Mouse (Mus musculus): ENCODE data around the gene Cdr2l.
A peak's percentile ranks its signal among the peaks of the same experiment; 100 is the strongest.

Gene Cdr2l

DNA sequence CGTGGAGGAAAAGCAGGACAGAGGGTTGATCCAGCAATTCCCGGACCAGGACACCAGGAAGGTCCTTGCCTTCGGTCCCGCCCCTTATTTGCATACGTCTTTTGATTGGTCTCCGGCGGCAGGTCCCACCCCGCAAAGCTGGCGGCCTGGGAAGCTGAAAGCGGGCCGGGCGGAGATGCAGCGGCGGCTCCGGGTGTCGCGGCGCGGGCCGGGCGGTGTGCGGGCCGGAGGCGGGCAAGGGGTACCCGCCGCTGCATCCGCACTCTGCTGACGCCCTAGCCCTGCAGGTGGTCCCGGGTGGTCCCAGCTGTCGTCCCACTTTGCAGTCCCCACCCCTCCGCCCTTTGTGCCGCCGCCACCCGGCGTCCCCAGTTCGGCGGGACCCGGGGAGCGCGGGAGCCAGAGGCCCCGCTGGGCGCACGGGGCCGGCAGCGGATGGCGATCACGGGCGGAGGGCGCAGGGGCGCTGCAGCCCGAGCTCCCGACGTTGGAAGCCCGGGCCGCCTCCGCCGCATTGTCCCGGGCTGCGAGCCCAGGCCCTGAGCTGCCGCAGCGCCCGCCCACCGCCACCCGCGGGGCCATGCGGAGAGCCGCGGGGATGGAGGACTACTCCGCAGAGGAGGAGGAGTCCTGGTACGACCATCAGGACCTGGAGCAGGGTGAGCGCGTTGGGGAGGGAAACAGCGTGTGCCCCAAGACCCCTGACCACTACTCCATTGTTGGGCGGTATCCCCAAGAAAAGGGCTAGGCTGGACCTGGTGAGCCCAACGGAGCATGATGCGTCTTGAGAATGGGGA, at the start of gene Cdr2l:
Gene Cdr2l, plus strand, starts transcription at position 174 of the 797 bp plus-strand sequence.
- peak; percentile 92 for DNase-seq (ENCODE audit: extremely low spot score)

DNA sequence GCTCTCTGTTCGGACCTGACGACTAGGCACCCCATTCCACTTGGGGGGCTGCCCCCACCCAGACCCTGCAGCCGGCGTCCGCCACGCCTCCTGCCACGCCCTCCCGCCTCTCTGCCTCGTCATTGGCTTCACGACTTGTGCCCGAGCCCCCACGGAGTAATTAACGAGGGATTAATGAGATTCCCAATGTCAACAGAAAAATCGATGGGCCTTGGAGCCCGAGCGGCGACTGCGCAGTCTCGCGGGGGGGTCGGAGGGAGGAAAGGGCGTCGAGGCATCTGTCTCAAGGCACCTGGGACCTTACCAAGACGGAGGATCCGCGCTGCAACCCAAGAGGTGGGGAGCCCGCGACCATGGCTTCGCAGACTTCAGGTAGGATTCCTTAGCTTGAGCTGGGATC, 47.2 kb upstream of the Cdr2l start, which contains the start of gene Otop3:
Gene Otop3, plus strand, starts transcription at position 201 of the 400 bp plus-strand sequence.
- DNase-seq (ENCODE audit: extremely low spot score), result no peak

DNA sequence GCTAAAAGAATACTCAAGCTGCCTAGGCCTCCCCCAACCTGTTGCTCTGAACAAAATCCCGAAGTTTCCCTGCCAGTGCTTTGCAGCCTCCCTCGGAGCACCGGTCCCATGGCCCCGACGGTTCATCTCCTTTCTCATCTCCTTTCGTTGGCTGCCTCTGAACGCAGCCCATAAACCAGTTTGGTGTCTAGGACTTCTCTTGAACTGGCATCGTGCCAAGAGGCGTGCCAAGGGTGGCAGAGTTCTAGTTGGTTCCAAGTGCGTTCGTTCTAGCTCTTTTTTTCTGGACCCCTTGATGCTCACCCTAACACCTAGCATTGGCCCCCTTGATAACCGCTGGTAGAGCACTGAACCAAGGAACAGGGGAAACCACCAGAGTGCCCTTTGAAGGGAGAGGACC, 46.5 kb upstream of the Cdr2l start:
- no peak for DNase-seq (ENCODE audit: extremely low spot score)

DNA sequence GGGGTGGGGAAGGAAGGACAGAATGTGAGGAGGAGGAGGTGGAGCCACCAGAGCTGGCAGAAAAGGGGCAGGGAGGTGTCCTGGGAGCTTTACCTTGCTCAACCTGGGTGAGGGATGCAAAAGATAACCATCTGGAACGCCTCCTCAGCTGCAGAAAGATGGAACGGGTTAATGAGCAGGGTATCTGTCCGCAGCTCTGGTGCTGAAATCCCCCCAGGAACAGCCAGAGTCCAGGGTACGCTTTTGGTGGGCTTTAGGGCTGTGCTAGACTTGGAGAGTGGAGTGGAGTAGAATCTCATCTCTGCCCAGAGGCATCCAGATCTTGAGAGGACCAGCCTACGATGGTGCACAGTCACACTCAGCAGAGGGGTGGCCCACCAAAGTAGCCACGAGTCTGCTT, 45.6 kb upstream of the Cdr2l start:
- no peak for DNase-seq (ENCODE audit: extremely low spot score)

DNA sequence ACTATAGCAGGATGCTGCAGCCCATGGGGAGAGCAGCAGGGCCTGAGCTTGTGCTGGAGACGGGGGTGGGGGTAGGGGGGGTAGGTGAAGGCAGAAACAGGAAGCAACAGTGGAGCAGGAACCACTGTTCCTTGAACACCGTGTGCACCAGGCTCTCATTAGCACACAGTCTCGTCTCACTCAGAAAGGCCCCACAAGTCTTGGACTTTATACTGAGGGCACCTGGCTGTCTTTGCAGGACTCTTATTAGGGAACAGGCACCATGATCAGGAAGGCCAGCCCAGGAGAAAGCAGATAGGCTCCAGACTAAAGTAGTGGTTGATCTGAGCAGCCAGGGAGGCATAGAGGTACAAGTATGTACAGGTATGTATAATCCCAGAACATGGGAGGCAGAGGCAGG, 44.4 kb upstream of the Cdr2l start:
- no peak for DNase-seq (ENCODE audit: extremely low spot score)

DNA sequence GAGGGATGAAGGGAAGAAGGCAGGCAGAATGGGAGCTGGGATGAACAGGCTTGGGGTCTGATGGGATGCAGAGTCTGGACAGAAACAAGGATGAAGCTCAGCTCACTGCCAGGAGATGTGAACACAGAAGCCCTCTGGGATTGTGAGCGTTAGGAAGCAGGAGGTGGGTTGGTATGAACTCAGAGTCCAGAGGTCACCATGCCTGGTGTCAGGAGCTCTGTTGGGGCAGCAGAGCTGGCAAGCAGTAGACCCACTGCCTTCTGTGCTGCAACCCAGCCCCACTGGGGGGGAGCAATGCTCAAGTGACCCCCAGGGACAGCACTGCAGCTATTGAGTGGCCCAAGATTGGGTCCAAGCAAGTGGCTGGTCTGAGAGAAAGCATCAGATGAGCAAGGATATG, 43.9 kb upstream of the Cdr2l start:
- DNase-seq (ENCODE audit: extremely low spot score), result no peak

DNA sequence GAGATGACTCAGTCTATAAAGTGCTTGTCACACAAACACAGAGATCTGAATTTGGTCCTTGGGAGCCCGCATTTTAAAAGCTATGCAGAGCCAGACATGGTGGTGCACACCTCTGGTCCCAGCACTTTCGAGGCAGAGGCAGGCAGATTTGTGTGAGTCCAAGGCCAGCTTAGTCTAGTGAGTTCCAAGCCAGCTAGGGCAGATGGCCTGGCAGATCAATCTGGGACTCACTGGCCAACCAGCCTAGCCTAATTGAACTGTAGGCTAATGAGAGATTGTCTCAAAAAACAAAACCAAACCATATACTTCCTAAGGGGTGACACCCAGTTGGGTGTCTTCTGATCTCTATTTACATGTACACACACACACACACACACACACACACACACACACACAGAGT, 40.5 kb upstream of the Cdr2l start:
- no peak for DNase-seq (ENCODE audit: extremely low spot score)

DNA sequence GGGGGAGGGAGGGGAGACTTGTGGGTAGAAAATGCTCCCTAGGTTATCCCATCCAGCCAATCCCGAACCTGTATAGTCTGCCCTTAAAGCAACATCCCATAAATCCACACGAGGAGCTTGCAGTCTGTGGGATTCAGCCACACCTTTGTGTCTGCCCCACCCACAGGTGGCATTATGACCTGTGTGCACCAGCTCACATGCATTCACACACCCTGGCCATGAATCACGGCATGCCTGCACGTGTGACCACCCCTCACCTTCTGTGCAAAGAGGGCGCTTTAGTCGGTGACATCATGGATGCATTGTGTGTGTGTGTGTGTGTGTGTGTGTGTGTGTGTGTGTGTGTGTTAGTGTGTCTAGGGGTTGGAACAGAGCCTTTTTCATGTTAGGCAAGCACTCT, 39.9 kb upstream of the Cdr2l start:
- no peak for DNase-seq (ENCODE audit: extremely low spot score)

DNA sequence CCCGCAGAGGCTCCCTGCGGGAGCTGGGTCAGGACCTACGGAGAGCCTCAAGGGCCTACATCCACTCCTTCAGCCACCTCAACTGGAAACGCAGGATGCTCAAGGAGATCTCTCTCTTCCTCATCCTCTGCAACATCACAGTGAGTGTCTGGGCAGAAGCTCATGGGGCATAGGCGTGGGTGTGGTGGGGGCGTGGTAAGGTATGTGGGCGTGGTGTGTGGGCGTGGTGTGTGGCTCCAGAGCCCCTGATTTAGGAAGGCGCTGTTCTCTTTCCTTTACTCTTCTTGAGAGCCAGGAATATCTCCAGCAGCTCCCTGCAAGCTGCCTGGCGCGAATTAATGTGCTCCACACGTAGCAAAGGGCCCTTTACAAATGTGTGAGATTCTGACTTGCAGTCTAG, 36.7 kb upstream of the Cdr2l start:
- DNase-seq (ENCODE audit: extremely low spot score), result no peak

DNA sequence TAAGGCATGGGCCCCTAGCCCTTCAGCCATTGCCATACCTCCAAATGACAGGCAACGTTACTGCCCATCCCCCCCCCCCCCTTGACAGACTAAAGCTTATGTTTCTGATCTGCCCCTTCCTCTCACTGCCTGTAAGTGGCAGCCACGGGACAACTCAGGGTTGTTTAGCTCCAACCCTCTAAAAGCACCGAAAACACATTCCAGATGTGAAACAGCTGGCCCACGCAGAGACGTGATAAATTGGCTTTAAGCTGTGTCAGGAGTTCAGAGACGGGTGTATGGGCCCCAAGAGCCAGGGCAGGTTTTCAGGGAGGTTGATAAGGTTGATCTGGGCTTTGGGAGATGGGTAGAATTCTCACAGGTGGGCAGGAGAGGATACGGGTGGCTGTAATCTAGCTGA, 36.2 kb upstream of the Cdr2l start:
- DNase-seq (ENCODE audit: extremely low spot score), result no peak

DNA sequence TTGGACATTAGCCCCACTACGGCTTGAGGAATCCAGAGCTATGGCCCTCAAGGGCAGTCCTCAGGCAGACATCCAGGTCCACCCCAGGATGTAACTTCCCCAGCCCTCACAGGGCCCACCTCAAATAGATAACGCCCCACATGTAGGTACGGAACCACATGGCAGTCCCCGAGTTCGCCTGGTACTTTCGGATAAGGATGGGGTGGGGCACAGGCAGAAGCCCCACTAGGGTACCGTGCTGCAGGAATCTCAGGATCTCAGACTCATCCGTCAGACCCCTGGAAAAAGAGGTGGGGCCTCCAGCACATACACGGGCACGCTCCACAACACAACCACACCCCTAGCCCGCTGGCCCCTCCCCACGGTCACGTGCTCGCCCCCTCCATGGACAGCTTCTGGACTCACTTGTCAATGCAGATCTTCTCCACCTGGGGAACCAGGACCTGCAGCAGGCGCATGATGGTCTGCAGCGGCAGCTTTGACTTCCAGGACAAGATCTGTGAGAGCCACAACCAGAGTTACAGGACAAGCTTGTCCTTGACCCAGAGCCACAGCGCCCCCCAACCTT, 33.0 kb upstream of the Cdr2l start:
- DNase-seq (ENCODE audit: extremely low spot score), result no peak

DNA sequence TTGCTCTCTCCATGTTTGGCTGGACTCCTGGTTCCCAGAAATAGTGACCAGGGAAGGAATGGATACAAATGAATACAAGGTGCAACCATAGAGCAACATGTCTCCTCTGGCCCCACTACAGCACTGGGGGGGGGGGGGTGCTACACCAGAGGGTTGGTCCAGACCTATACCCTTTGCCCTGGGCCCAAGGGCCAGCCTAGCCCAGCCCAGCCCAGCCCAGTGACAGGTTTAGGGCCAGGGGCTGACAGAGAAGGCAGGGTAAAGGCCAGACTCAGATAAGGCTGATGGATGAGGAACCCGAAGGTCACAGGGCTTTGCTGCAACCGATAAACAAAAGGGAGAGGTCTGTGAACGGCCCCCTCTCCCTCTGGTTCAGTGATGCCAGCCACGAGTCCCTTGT, 31.7 kb upstream of the Cdr2l start:
- DNase-seq (ENCODE audit: extremely low spot score), result no peak

DNA sequence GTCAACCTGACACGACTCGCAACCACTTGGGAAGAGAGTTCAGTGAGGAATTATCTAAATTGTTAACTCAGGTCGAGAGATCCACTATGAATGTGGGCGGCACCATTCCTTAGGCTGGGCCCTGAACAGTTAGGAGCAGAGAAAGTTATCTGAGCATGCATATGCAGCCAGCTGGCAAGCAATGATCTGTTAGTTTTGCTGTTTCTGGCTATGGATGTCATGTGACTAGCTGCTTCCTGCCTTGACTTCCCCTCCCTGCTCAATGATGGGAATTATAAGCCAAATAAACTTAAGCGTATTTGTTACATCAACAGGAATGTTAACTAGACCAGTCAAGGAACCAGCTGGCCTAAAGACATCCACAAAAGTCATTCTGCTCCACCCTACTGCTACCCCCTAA, 28.3 kb upstream of the Cdr2l start:
- no peak for DNase-seq (ENCODE audit: extremely low spot score)

DNA sequence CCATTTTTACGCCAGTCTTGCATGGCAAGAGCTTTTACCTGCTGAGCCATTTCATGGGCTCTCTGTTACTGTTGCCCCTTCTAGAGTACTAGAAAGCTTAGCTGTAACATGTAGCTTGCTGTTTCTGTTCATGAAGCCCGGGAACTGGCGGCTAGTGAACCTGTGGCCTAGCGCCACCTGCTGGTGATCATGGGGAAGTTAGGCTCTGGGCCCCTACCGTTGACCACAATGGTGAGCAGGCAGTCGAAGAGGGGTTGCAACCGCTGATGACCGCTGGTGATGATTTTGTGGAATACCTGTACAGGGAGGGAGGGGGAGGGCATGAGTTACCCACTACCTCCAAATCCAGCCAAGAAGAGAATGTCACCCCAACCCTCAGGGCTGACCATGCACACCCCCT, 27.5 kb upstream of the Cdr2l start:
- peak; percentile 79 for DNase-seq (ENCODE audit: extremely low spot score)

DNA sequence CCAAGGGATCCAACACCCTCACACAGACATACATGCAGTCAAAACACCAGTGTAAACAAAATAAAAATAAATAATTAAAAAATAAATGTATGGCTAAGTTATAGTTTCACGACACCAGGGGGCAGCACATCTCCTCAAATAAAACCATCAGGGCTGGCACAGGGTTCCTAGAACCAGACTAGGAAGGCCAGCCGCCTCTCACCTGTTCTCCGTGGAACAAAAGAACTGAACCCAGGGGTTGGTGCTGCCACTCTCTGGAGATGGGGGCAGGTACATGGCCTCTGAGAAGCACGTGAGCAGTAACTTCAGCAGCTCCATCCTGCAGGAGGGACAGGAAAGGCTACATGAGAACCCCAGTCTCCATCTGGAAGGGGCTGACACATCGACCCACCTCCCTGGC, 23.2 kb upstream of the Cdr2l start:
- DNase-seq (ENCODE audit: extremely low spot score), result peak; percentile 67

DNA sequence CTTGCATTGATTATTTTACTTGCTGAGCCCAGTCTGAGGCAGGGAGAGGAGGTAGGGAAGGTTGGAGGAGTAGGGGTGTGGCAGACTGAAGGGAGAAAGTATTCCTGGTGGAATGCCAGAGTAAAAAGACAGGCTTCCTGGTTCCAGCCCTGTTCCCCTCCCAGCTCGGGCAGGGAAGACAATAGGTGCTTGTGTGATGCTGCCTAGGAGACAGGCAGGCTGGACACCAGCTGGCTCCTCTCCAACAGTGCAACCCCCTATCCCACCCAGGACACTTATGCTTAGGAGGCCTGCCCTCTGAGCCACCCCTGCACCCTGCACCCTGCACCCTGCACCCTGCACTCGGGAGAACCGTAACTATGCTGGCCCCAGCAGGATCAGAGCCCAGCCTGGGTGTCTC, 22.4 kb upstream of the Cdr2l start:
- no peak for DNase-seq (ENCODE audit: extremely low spot score)

DNA sequence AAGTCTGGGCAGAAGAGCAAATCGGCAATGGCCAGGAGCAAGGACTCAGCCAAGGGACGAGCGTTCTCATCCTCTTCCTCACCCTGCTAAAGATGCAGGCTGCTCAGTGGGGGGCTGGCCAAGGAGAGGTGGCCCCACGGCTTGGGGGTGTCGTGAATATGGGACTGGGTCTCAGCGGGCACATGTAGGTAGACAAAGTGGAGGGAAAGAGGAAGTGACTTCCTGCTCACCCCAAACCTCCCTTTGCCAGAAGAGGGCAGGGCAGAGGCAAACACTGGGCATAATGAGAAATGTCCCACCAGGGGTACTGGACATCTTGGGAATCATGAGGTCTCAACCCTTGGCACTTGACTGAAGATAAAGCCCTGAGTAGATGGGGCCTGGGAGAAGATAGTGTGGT, 22.0 kb upstream of the Cdr2l start:
- DNase-seq (ENCODE audit: extremely low spot score), result no peak

DNA sequence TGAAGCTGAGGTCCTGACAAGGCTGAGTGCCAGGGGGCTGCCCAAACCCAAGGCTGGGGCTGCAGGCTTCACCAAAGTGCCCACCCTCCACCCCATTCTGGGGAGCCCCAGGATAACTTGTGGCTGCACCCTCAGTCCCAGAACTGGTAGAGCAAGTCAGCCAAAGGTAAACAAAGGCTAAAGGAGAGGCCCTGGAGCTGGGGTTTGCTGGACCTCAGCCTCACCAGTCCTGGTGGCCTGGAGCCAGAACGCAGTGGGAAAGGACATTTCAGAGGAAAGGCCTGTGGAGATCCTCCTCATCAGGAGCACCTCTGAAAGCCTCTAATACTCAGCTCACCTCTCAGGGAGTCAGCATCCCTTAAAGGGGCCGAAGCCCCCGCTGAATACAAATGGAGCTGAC, 17.6 kb upstream of the Cdr2l start:
- DNase-seq (ENCODE audit: extremely low spot score), result no peak

DNA sequence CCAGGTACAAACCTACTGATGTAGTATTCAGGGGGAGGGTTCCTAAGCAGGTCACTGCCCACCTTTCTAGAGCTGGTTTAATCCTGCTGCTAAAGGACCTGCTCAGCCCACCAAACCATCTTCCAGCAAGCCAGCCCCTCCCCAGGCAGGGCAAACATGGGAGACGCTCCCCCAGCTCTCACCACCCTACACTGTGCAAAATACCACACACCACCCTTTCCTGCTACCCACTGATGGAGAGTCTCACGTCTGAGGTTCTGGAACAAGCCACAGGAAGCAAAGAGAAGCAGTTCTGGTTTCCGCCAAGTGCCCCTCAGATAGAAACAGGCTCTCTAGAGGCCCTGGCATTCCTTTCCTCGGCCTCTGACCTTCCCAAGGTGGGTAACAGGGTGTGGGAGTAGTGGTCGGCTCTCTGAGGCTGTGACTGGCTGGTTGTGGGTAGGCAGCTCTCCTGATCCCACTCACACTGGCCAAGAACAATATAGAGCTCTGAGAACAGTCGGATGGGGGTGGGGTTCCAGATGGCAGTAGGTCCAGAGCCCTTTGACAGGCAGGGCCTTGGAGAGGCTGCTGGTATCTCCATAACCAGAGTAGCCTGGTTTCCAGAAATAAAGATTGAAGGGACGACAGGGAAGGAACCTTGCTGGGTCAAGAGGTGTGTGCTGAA, 15.5 kb upstream of the Cdr2l start:
- no peak for DNase-seq (ENCODE audit: extremely low spot score)

DNA sequence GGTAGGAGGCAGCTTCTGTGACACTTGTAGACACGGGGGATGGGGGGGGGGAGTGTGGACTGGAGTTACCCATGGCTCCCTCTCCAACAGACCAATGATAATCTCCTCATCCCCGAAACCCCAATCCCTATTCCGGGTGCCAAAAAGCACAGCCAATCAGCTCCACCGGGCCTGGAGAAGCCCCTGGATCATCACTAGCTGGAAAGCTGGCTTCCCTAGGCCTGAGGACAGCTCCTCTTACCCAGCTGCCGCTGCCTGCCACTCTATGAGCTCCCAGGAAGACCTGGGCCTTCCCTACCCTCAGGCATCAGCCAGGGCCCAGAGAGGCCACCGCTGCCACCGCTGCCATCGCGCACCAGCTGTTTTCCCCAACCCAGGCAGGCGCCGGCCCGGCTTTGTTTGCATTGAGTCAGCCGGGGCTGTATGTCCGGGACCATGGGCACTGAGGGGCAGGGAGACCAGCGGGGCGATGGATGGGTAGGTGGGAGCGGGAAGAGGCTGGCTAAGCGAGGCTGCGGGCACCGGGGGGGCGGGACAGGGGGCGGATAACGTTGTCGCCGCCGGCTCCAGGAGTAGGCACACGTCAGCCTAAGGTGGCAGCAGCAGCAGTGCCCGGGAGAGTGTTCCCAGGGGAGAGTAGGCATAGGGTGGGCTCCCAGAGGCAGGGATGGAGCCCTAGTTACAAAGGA, 14.9 kb upstream of the Cdr2l start:
- no peak for DNase-seq (ENCODE audit: extremely low spot score)

DNA sequence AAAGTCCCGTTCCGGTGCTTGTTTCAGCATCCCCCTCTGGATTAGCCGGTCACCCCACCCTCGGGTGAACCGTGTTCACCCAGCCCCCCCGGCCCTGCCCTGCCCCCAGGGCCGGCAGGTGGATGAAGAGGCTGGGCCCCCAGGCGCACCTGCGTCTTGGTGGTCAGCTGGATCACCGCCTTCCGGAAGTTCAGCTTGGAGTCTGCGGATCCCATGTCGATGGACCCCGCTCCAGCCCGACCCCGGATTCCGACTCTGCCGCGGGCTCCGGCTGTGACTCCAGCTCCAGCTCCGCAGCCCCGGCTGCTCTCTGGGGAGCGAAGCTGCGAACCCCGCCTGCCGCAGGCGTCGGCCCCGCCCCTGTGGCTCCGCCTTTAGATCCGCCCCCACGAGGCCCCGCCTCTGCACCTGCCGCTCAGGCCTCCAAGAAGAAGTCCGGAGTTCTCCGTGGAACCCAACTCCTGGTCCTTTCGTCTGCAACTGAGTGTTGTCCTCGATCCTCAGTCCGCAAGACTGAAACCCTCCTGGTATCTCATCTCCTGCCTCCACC, 14.2 kb upstream of the Cdr2l start, which contains the start of gene Hid1:
Gene Hid1, minus strand, starts transcription at position 362 of the 550 bp plus-strand sequence.
- peak; percentile 79 for DNase-seq (ENCODE audit: extremely low spot score)

DNA sequence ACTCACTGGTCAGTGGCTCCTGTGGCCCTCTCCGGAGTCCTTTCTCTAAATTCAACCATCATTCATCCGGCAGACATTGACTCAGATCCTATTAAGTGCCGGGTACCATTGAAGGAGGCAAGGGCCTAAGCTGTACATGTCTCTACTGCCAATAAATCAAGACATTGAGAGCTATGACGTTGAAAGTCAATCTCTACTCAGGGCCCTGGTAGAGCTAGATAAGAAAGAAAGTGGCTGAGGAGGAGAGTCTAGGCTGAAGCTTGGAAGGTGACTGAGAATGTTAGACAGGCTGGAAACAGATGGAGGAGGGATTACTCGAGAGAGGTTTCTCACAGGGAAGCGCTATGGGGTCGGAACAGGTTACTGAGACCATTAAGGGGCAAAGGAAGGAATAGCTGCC, 11.3 kb upstream of the Cdr2l start:
- DNase-seq (ENCODE audit: extremely low spot score), result no peak
